Mouse (Mus musculus): ENCODE data around the gene Cpa2.

Gene Cpa2

GRCm38 (mm10) chr6:30541009-30541799 is at the start of gene Cpa2:
Gene Cpa2, plus strand, starts transcription at chr6:30541582.
- no peak for DNase-seq

GRCm38 (mm10) chr6:30499049-30499448 is 42.3 kb upstream of the Cpa2 start:
- peak in 1 of 2 experiments; percentile 8 for DNase-seq

- DNase-seq = no peak
These were observed 32.6 kb upstream of the Cpa2 start for GRCm38 (mm10) chr6:30508824-30509223.

GRCm38 (mm10) chr6:30509265-30510239 is 31.8 kb upstream of the Cpa2 start, which contains the start of the genes Tmem209 and Ssmem1:
Gene Tmem209, minus strand, starts transcription at chr6:30509783.
Gene Ssmem1, plus strand, starts transcription at chr6:30509849.
- DNase-seq = peak; percentile 98 to 99

- peak; percentile 11 to 25 for DNase-seq
These were observed 31.1 kb upstream of the Cpa2 start for GRCm38 (mm10) chr6:30510291-30510690.

GRCm38 (mm10) chr6:30514242-30514641 is 27.1 kb upstream of the Cpa2 start:
- no peak for DNase-seq

GRCm38 (mm10) chr6:30520400-30520799 is 21.0 kb upstream of the Cpa2 start:
- no peak for DNase-seq

- DNase-seq = no peak
These were observed 15.7 kb upstream of the Cpa2 start for GRCm38 (mm10) chr6:30525456-30526332.

- no peak for DNase-seq
These were observed 14.5 kb upstream of the Cpa2 start for GRCm38 (mm10) chr6:30526586-30527515.

- DNase-seq = no peak
These were observed 12.6 kb upstream of the Cpa2 start for GRCm38 (mm10) chr6:30528800-30529199.

GRCm38 (mm10) chr6:30535340-30535739 is 6.0 kb upstream of the Cpa2 start:
- DNase-seq = no peak

- no peak for DNase-seq
These were observed 3.1 kb upstream of the Cpa2 start for GRCm38 (mm10) chr6:30538240-30538639.

- no peak for DNase-seq
These were observed 2.6 kb upstream of the Cpa2 start for GRCm38 (mm10) chr6:30538800-30539199.

GRCm38 (mm10) chr6:30542277-30542676 is 895 bp downstream of the Cpa2 start:
- DNase-seq = no peak

- DNase-seq = no peak
These were observed 1.7 kb downstream of the Cpa2 start for GRCm38 (mm10) chr6:30543077-30543476.

- no peak for DNase-seq
These were observed 2.5 kb downstream of the Cpa2 start for GRCm38 (mm10) chr6:30543851-30544250.

- DNase-seq = no peak
These were observed 4.3 kb downstream of the Cpa2 start for GRCm38 (mm10) chr6:30545689-30546088.

GRCm38 (mm10) chr6:30546571-30547273 is 5.3 kb downstream of the Cpa2 start:
- no peak for DNase-seq

- no peak for DNase-seq
These were observed 5.9 kb downstream of the Cpa2 start for GRCm38 (mm10) chr6:30547274-30547645.

GRCm38 (mm10) chr6:30547656-30548306 is 6.4 kb downstream of the Cpa2 start:
- no peak for DNase-seq
